Mouse (Mus musculus): ENCODE measurements around the gene Elf3.

DNA sequence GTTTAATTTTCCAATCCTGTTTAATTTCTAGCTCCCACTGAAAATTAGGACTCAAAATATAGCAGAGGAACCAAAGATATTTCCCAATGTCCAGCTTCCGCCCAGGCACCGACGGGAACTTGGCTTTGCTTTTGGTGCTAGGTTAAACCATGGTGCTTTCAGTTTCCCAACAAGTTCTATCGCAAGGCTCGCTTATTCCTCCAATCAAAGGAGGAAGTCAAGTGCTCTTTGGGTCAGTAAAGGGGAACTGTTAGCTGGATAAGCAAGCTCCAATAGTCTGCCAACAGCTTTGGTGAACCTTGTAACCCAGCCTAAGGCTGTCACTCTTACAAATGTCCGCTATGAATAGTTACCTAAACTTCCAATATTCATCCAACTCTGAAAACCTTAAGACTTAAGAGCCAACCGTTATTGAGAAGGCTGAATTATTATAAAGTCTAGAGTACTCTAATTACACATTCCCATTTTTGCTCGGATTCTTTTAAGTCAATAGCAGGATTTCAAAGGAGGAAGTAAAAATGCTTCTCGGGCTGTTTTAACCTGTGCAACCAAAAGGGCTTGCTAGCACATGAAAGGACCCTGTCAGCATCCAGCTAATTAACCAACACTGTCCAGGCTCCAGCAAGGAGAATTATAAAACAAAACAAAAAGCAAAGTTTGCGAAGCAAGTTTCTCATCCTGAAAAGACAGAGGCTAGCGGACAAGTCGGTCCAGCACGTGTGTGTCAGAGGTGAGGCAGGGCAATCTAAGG, 24.3 kb upstream of the Elf3 start:
- no peak for TF ChIP-seq CTCF (IDR thresholded peaks at IDR 0.05; ENCODE audit: low read depth)
- TF ChIP-seq EP300 (IDR thresholded peaks at IDR 0.05; ENCODE audit: low read depth) = no peak
